Mouse (Mus musculus): ENCODE data around the gene Fmn2. TPM values are rescaled to one million over a fixed set of nuclear protein-coding genes. Genes with fewer than 3 reads are reported as not detected.

Fmn2 gene
- polyA plus RNA-seq, 1 experiment from 2014 or later, result 11.4 TPM

- Histone ChIP-seq H3K36me3 (peaks cover 17% of the 10 kb centered on the region; the same call in 1 of the 2 replicates), H3K4me2 (replicated peaks) (no peak overlapping the region), H3K9me3 (no peaks in the 10 kb centered on the region), H3K27me3 (no peaks in the 10 kb centered on the region), H3K4me3 (no peak overlapping the region), H3K4me1 (no peaks in the 10 kb centered on the region), H3K27ac (replicated peaks) (no peak overlapping the region), H3K9ac (replicated peaks) (no peak overlapping the region)
- WGBS, result 96% methylated on average over 6 of the region's 6 CpGs
- no peak for ATAC-seq (ENCODE audit: low FRiP score, low read depth)
Observed at GRCm38 (mm10) chr1:174564561-174564960, 62.9 kb downstream of the Fmn2 start.

- Histone ChIP-seq H3K4me1 (no peaks in the 10 kb centered on the region), H3K9ac (replicated peaks) (no peak overlapping the region), H3K4me2 (replicated peaks) (no peak overlapping the region), H3K36me3 (peaks cover 12% of the 10 kb centered on the region; the same call in 1 of the 2 replicates), H3K9me3 (no peaks in the 10 kb centered on the region), H3K27ac (replicated peaks) (no peak overlapping the region), H3K4me3 (no peak overlapping the region), H3K27me3 (no peaks in the 10 kb centered on the region)
- 91% methylated on average over 3 of the region's 3 CpGs for WGBS
- no peak; the same call in 1 of the 2 replicates for ATAC-seq (ENCODE audit: low FRiP score, low read depth)
Observed at GRCm38 (mm10) chr1:174568609-174569008, 67.0 kb downstream of the Fmn2 start.

DNA sequence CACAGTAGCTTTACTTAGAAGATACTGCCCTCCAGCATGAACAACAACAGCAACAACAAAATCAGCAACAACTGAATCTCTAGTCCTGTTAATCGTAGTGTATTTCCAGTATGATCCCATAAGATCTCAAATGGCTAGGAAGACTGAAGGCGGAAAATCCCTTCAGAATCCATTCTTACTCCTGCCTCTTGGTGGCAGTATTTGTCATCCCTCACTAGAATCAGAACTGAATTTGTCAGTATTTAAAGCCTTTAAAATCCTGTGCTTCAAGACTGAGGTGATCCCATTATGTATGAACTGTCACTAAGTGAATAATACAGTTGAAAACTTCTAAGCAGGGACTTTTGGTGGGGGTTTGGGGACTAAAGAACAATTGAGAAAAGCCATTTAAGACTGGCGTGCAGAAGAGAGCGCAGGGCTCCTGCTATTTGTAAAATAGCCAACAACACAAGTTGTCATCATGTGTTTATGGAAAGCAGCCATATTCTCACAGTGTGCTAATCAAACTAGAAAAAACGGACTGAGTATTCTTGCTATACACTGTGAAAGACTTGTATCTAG is 90.9 kb downstream of the Fmn2 start:
- no peaks in the 10 kb centered on the region for H3K9me3 ChIP-seq
- no peak for ATAC-seq (ENCODE audit: low FRiP score, low read depth)
- no peak overlapping the region for H3K4me3 ChIP-seq
- H3K36me3 ChIP-seq, result 0 out of 2 replicates have a peak, but pooled peaks cover 2% of the 10 kb centered on the region
- no peaks in the 10 kb centered on the region for H3K27me3 ChIP-seq
- H3K4me1 ChIP-seq, result no peaks in the 10 kb centered on the region
- no peak overlapping the region for H3K4me2 ChIP-seq (replicated peaks)
- WGBS, result 74% methylated on average over 5 of the region's 5 CpGs
- H3K9ac ChIP-seq (replicated peaks), result no peak overlapping the region
- H3K27ac ChIP-seq (replicated peaks), result no peak overlapping the region

DNA sequence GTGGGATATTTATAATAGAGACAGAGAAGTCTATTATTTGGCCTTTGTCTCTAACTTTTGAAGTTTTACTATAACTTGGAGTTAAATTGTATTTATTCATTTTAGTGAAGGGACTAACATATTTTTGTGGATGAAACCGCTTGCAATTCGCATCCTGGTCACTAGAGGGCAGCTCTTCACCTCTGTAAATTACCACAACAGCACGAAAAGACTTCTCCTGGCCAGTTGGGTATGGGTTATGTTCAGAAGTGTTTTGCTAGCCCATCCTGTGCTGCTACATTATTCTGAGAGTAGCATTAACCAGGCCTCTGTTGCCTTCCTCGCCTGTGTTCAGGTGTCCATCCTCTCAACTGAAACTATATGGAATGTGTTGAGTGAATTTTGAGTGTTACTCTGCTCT is 93.4 kb downstream of the Fmn2 start:
- no peaks in the 10 kb centered on the region for H3K4me1 ChIP-seq

GRCm38 (mm10) chr1:174597495-174597894 is 95.9 kb downstream of the Fmn2 start:
- Histone ChIP-seq H3K4me2 (replicated peaks) (no peak overlapping the region), H3K36me3 (peaks cover 12% of the 10 kb centered on the region; the same call in 1 of the 2 replicates), H3K9ac (replicated peaks) (no peak overlapping the region), H3K27ac (replicated peaks) (no peak overlapping the region), H3K4me3 (no peak overlapping the region), H3K4me1 (no peaks in the 10 kb centered on the region), H3K27me3 (no peaks in the 10 kb centered on the region), H3K9me3 (no peaks in the 10 kb centered on the region)
- ATAC-seq (ENCODE audit: low FRiP score, low read depth), result no peak
- 58% methylated on average over 3 of the region's 3 CpGs for WGBS

More for the DNA sequence above, 93.4 kb downstream of the Fmn2 start:
- no peaks in the 10 kb centered on the region for H3K27me3 ChIP-seq
- no peaks in the 10 kb centered on the region for H3K9me3 ChIP-seq
- no peak overlapping the region for H3K27ac ChIP-seq (replicated peaks)
- no peak overlapping the region for H3K9ac ChIP-seq (replicated peaks)
- ATAC-seq (ENCODE audit: low FRiP score, low read depth), result peak; percentile 69; the same call in 1 of the 2 replicates
- H3K36me3 ChIP-seq, result peaks cover 12% of the 10 kb centered on the region; the same call in 1 of the 2 replicates
- no peak overlapping the region for H3K4me2 ChIP-seq (replicated peaks)
- WGBS, result 10% methylated on average over 4 of the region's 4 CpGs
- H3K4me3 ChIP-seq, result no peak overlapping the region

GRCm38 (mm10) chr1:174598226-174598625 is 96.6 kb downstream of the Fmn2 start:
- H3K4me1 ChIP-seq, result no peaks in the 10 kb centered on the region
- ATAC-seq (ENCODE audit: low FRiP score, low read depth), result no peak
- no peak overlapping the region for H3K4me3 ChIP-seq
- H3K9me3 ChIP-seq, result no peaks in the 10 kb centered on the region
- WGBS, result 92% methylated on average over 6 of the region's 6 CpGs
- no peak overlapping the region for H3K27ac ChIP-seq (replicated peaks)
- no peaks in the 10 kb centered on the region for H3K27me3 ChIP-seq
- H3K9ac ChIP-seq (replicated peaks), result no peak overlapping the region
- H3K4me2 ChIP-seq (replicated peaks), result no peak overlapping the region
- H3K36me3 ChIP-seq, result peaks cover 12% of the 10 kb centered on the region; the same call in 1 of the 2 replicates

- Histone ChIP-seq H3K4me1 (no peaks in the 10 kb centered on the region), H3K36me3 (peaks cover 12% of the 10 kb centered on the region; the same call in 1 of the 2 replicates), H3K27ac (replicated peaks) (no peak overlapping the region), H3K9ac (replicated peaks) (no peak overlapping the region), H3K27me3 (no peaks in the 10 kb centered on the region), H3K4me3 (no peak overlapping the region), H3K4me2 (replicated peaks) (no peak overlapping the region), H3K9me3 (no peaks in the 10 kb centered on the region)
- ATAC-seq (ENCODE audit: low FRiP score, low read depth), result no peak
- 96% methylated on average over 2 of the region's 2 CpGs for WGBS
Observed at GRCm38 (mm10) chr1:174600041-174600440, 98.4 kb downstream of the Fmn2 start.

GRCm38 (mm10) chr1:174600620-174601019 is 99.0 kb downstream of the Fmn2 start:
- H3K4me1 ChIP-seq, result no peaks in the 10 kb centered on the region
- H3K27ac ChIP-seq (replicated peaks), result no peak overlapping the region
- H3K36me3 ChIP-seq, result peaks cover 12% of the 10 kb centered on the region; the same call in 1 of the 2 replicates
- no peak overlapping the region for H3K9ac ChIP-seq (replicated peaks)
- H3K27me3 ChIP-seq, result no peaks in the 10 kb centered on the region
- no peak overlapping the region for H3K4me2 ChIP-seq (replicated peaks)
- no peak for ATAC-seq (ENCODE audit: low FRiP score, low read depth)
- H3K9me3 ChIP-seq, result no peaks in the 10 kb centered on the region
- no peak overlapping the region for H3K4me3 ChIP-seq
- WGBS, result 50% methylated on average over 1 of the region's 1 CpGs

DNA sequence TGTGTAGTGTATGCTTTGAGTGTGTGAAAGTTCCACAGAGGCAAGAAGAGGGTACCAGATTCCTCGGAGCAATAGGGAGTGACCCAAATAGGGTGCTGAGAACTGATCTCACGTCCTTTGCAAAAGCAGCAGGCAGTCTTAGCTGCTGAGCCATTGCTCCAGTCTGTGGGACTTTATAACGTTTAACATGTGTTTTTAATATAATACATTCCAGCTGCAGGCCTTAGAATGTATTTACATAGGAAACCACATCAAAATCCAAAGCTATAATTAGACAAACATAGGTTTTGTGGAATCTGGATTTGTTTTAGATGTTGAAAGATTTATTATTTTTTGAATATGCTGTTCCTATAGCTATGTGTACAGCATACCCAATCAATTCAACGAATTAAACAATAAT is 115.7 kb downstream of the Fmn2 start:
- no peak overlapping the region for H3K27ac ChIP-seq (replicated peaks)
- H3K9ac ChIP-seq (replicated peaks), result no peak overlapping the region
- H3K4me1 ChIP-seq, result no peaks in the 10 kb centered on the region
- no peak for ATAC-seq (ENCODE audit: low FRiP score, low read depth)
- peaks cover 25% of the 10 kb centered on the region for H3K36me3 ChIP-seq
- 76% methylated on average over 4 of the region's 4 CpGs for WGBS
- H3K9me3 ChIP-seq, result no peaks in the 10 kb centered on the region
- no peaks in the 10 kb centered on the region for H3K27me3 ChIP-seq
- H3K4me2 ChIP-seq (replicated peaks), result no peak overlapping the region
- H3K4me3 ChIP-seq, result no peak overlapping the region

- Histone ChIP-seq H3K4me1 (peaks cover 2% of the 10 kb centered on the region; the same call in 1 of the 2 replicates), H3K27ac (replicated peaks) (no peak overlapping the region), H3K9me3 (no peaks in the 10 kb centered on the region), H3K4me2 (replicated peaks) (no peak overlapping the region), H3K36me3 (peaks cover 7% of the 10 kb centered on the region; the same call in 1 of the 2 replicates), H3K27me3 (no peaks in the 10 kb centered on the region), H3K9ac (replicated peaks) (no peak overlapping the region), H3K4me3 (no peak overlapping the region)
- 21% methylated on average over 1 of the region's 1 CpGs for WGBS
- ATAC-seq (ENCODE audit: low FRiP score, low read depth), result no peak
Observed at GRCm38 (mm10) chr1:174621512-174621911, 119.9 kb downstream of the Fmn2 start.

DNA sequence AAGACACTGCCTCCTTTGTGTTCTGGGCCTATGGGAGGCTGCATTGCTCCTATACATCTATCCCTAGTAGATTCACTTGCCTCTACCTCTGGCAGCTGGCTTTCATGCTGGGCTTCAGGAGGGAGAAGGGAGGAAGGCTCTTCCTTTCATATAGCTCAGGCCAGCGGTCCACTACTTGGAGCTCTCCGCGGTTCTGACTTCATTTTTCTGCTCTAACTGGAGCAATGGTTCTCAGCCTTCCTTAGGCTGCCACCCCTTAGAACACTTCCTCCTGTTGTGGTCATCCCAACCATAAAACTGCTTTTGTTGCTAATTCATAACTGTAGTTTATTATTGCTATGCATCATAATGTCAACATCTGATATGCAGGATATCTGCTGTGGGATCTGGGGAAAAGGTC is 121.4 kb downstream of the Fmn2 start:
- Histone ChIP-seq H3K27ac (replicated peaks) (no peak overlapping the region), H3K36me3 (peaks cover 7% of the 10 kb centered on the region; the same call in 1 of the 2 replicates), H3K4me1 (peaks cover 2% of the 10 kb centered on the region; the same call in 1 of the 2 replicates), H3K27me3 (no peaks in the 10 kb centered on the region), H3K9me3 (no peaks in the 10 kb centered on the region), H3K4me3 (no peak overlapping the region), H3K4me2 (replicated peaks) (no peak overlapping the region), H3K9ac (replicated peaks) (no peak overlapping the region)
- no peak for ATAC-seq (ENCODE audit: low FRiP score, low read depth)
- 43% methylated on average over 3 of the region's 3 CpGs for WGBS

DNA sequence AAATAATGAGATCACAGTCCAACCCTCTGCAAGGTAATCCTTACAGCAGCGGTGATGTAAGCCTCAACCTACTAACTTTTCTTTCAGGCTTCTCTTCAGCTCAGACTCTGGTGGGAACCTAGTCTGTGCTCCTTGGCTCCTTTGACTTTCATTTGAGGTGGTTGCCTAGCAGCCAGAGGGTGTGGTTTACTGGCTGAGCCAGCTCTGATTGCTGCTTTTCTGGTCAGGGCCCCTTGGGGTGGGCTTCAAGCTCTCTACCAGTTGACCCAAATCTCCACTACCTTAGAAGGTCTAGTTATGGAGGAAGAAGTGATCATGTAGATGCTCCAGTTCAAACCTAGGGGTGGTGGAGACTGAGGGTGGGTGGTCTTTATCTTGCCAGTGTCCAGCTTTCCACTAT is 128.4 kb downstream of the Fmn2 start:
- no peaks in the 10 kb centered on the region for H3K9me3 ChIP-seq
- no peaks in the 10 kb centered on the region for H3K27me3 ChIP-seq
- no peak overlapping the region for H3K4me3 ChIP-seq
- peaks cover 15% of the 10 kb centered on the region; the same call in 1 of the 2 replicates for H3K36me3 ChIP-seq
- H3K4me1 ChIP-seq, result 0 out of 2 replicates have a peak, but pooled peaks cover 3% of the 10 kb centered on the region
- H3K4me2 ChIP-seq (replicated peaks), result no peak overlapping the region
- WGBS, result 60% methylated on average over 1 of the region's 1 CpGs
- no peak overlapping the region for H3K27ac ChIP-seq (replicated peaks)
- H3K9ac ChIP-seq (replicated peaks), result no peak overlapping the region
- ATAC-seq (ENCODE audit: low FRiP score, low read depth), result peak; percentile 54; the same call in 1 of the 2 replicates

All from midbrain, embryonic 12.5 days (tissue).